Mouse (Mus musculus): ENCODE measurements at regions not wholly inside any gene's neighbourhood (a gene's known extent, or its start where the extent isn't known, plus 50 kb on each side); places are given as distances from the start of the nearest gene placed in this dataset.

DNA sequence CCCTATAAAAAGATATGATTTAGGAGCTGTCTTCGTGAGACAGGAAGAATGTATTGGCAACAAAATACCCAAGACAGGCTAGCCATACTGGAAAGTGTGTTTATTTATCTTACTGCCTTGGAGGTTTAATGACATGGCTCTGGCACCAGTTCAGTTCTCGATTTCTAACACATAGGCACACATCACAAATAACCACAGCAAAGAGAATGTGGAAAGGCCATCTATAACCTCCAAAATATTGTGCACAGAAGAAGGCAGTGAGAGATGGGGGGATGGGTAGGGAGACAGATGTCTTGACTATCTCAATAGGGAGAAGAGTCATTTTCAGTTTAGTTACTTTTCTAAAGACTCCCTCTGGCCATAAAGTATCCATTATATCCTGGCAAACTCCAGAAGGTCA lies 90.5 kb downstream of the Minar1 start:
- no peak for DNase-seq

- DNase-seq: no peak
Observed at GRCm38 (mm10) chr9:89524137-89524536, 98.8 kb downstream of the Minar1 start.

DNA sequence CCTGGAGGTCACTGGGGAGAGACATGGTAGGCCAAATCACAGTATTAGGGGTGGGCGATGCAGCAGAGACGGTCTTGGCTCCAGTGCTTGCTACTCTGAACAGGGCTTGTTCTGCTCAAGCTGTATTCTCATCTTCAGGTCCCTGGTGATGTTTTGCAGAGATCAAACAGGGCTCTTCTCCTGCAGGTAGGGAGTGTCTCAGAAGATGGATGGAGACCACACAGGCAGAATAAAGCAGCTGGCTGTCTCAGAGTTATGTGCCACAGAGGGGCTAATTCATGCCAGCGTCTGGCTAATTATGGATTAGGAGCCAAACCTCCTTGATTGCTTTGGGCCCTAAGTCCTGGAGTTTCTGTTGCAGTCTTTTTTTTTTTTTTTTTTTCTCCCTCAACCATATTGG lies 99.2 kb downstream of the Minar1 start:
- DNase-seq: no peak

GRCm38 (mm10) chr9:89508407-89509101 lies 114.4 kb downstream of the Minar1 start:
- DNase-seq: no peak

DNA sequence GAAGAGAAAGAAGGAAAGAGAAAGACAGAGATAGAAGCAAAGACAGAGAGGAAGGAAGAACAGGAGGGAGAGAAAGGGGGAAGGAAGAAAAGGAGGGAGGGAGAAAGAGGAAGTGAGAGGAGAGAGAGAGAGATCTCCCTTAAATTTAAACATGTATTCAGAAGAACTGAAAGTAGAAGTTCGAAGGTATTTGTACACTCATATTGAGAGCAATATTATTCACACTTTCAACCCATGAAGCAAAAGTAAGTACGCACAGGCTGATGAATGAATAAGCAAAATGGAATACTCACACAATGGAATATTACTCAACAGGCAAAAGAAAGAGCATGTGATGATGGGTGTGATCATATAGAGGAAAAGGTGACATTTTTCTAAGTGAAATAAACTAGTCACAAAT lies 120.8 kb downstream of the Minar1 start:
- DNase-seq: no peak

GRCm38 (mm10) chr9:89497399-89497749 lies 125.6 kb downstream of the Minar1 start:
- DNase-seq: no peak

DNA sequence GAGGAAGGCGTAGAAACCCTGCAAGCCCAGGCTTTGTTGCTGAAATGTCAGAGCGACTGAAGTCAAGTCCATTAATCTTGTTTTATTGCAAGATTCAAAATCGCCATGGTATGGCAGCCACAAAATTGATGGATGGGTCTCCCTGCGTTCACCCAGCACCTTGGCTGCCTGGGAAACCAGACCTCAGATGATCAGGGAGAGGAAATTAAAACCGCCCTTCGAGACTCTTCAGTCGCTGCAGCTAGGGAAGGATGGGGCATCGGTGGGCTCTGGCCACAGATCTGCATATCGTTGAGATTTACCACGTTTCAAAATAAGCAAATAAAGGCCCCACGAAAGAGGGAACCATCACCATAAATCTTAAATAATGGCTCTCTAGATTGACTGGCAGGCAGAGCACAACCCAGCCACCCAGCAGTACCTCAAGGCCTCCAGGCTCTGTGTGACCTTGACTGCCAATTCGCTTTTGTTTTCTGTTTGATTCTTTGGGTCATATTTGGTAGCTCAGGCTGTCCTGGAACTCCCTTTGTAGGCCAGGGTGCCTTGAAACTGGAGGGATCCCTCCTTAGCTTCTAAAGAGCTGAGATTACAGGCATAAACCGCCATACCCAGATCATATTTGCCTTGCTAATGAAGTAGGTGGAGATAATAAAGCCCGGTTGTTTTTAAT lies 126.1 kb downstream of the Minar1 start:
- no peak for DNase-seq

- no peak for DNase-seq
Observed at GRCm38 (mm10) chr9:89487601-89488000, 135.3 kb downstream of the Minar1 start.

DNA sequence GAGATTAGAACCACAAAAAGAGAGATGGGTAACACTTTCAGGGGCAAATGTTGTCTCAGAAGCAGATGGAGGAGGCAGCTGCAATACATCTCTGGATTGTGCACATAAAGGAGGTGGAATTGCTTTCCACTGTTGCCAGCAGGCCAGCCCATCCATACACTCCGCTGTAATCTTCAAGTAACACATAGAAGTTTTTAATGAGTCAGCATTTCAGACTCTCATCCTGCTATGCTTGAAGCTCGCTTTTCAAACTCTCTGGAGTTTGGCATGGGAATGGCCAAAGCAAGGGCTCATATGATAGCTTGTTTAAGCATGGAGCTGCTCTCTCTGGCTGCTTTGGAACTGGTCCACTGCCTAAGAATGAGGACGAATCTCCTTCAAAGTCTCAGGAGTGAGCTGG lies 143.5 kb downstream of the Minar1 start:
- no peak for DNase-seq

DNA sequence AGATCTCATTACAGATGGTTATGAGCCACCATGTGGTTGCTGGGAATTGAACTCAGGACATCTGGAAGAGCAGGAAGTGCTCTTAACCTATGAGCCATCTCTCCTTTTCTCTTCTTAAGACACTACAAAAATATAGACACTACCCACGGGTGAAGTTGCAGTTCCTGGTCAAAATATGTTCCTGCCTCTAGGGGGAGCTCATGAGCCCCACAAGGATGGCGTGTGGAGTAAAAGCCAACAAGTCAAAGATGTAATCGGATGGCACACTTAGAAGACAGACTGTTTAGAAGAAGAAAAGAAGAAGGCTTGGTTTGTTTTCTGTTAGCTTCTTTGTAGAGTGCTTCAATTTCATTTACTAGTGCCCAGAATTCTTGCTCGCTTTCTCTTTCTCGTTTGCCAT lies 161.7 kb downstream of the Minar1 start:
- peak; percentile 28 for DNase-seq

- no peak for DNase-seq
Observed at GRCm38 (mm10) chr9:89456666-89457065, 166.3 kb downstream of the Minar1 start.

DNA sequence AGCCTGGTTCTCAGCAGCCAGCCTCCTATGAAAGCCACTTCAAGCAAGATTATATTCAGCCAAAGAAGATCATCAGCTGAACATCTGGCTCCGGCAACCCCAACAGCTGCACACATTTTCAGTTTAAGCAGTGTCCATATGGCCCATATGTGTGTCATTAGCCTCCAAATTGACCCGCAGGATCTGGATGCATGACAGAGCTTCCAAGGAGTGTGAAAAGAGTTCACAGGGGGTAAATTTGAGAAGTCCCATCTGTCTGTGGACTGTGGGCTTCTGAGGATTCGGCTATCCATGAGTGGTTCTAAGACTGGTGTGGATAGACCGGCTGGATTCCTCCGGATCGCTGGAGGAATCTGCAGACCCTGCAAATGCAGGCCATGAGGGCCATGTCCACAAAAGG lies 173.3 kb downstream of the Minar1 start:
- DNase-seq: no peak
